Mouse (Mus musculus) midbrain, embryonic 13.5 days (tissue): Measurements from ENCODE around the gene Zfp668. TPM values are rescaled to one million over a fixed set of nuclear protein-coding genes. Genes with fewer than 3 reads are reported as not detected.

ENCODE experiments used
- ATAC-seq: fragments of 200-750 bp; cut with Nextera tagmentation; 2 replicates; pipeline ENCODE4 v1.8.0; 2017; ENCODE audit warnings: mild to moderate bottlenecking, moderate TSS enrichment, moderate library complexity
- H3K27ac ChIP-seq: fragments of 300-500 bp; sonication (generic); 2 replicates; pipeline ENCODE4 v1.5.1; 2015; ENCODE audit warnings: inconsistent platforms, mild to moderate bottlenecking, moderate library complexity
- H3K27me3 ChIP-seq: fragments of 300-500 bp; sonication (generic); 2 replicates; pipeline ENCODE4 v1.6.1; 2015; ENCODE audit warnings: mild to moderate bottlenecking, inconsistent platforms
- H3K36me3 ChIP-seq: fragments of 300-500 bp; sonication (generic); 2 replicates; pipeline ENCODE4 v1.6.1; 2015; ENCODE audit warnings: mild to moderate bottlenecking, inconsistent platforms
- H3K4me1 ChIP-seq: fragments of 300-500 bp; sonication (generic); replicated peaks from 2 replicates; pipeline ENCODE4 v1.6.1; 2015; ENCODE audit warnings: inconsistent platforms
- H3K4me2 ChIP-seq: fragments of 300-500 bp; sonication (generic); replicated peaks from 2 replicates; pipeline ENCODE4 v1.6.1; 2015; ENCODE audit warnings: moderate library complexity, mild to moderate bottlenecking, inconsistent platforms
- H3K4me3 ChIP-seq: fragments of 300-500 bp; sonication (generic); replicated peaks from 2 replicates; pipeline ENCODE4 v1.5.1; 2015; ENCODE audit warnings: mild to moderate bottlenecking, inconsistent platforms
- H3K9ac ChIP-seq: fragments of 300-500 bp; sonication (generic); replicated peaks from 2 replicates; pipeline ENCODE4 v1.6.1; 2015; ENCODE audit warnings: mild to moderate bottlenecking, inconsistent platforms
- H3K9me3 ChIP-seq: fragments of 300-500 bp; sonication (generic); 2 replicates; pipeline ENCODE4 v1.6.1; 2016; ENCODE audit warnings: mild to moderate bottlenecking, inconsistent platforms
- WGBS: fragments of 180-500 bp; shearing (Covaris S2); methylation state at CpG from one replicate; pipeline ENCODE4 v1.1.7; 2015; 5-methylcytosine and 5-hydroxymethylcytosine counted together
- polyA plus RNA-seq: library from polyadenylated mRNA; unstranded; fragments of >200 nt; fragmentation: Nextera tagmentation; extraction: Ambion mirVana; gene quantifications from 2 replicates; pipeline ENCODE4 v1.2.1, GENCODE M21; 2015

Gene Zfp668
- polyA plus RNA-seq, 1 experiment from 2014 or later: 45.6 TPM

DNA sequence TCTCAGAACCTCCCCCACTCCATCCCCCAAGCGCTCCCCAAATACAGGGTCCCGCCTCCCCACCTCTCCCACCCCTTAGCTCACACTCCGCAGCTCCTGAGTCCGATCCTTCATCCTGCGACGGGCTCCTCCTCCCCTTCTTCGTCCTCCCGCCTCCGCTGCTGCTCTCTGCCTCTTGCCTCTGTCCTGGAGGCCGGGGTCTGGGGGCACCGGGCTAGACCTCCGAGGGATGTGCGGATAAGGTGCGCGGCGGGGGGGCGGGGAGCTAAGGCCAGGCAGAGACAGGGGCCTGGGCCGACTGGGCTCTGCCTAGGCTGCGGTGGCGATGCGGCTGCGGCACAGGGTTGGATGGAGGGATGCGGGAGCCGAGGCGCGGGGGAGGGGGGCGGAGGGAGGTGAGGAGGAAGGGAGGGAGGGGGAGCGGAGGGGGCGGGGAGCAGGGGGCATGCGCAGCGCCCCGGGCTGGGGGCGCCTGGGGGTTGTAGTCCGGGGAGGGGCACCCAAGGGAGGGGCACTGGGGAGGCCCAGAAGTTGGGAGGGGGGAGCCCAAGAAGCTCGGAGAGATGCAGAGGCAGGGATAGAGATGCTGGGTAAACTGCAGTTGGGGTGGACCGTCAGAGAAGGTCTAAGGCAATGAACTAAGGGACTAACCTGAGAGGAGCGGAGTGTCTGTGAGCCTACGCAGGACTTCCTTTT lies 52.3 kb downstream of the Zfp668 start, which contains the start of the genes Stx4a and Stx1b:
TSS of gene Stx4a (plus strand) at position 119 of the 696 bp plus-strand sequence.
TSS of gene Stx1b (minus strand) at position 374 of the 696 bp plus-strand sequence.
- Histone ChIP-seq H3K27me3 (no peaks in the 10 kb centered on the region), H3K4me2 (peak within 1 kb of the TSS; percentile 72), H3K4me1 (peaks cover 34% of the 10 kb centered on the region), H3K27ac (peak within 1 kb of the TSS; percentile 90), H3K9ac (peak within 1 kb of the TSS; percentile 88), H3K36me3 (no peaks in the 10 kb centered on the region), H3K4me3 (peak within 1 kb of the TSS; percentile 74), H3K9me3 (no peaks in the 10 kb centered on the region)
- 2% methylated on average over 33 of the region's 38 CpGs for WGBS
- ATAC-seq: peak; percentile 96

DNA sequence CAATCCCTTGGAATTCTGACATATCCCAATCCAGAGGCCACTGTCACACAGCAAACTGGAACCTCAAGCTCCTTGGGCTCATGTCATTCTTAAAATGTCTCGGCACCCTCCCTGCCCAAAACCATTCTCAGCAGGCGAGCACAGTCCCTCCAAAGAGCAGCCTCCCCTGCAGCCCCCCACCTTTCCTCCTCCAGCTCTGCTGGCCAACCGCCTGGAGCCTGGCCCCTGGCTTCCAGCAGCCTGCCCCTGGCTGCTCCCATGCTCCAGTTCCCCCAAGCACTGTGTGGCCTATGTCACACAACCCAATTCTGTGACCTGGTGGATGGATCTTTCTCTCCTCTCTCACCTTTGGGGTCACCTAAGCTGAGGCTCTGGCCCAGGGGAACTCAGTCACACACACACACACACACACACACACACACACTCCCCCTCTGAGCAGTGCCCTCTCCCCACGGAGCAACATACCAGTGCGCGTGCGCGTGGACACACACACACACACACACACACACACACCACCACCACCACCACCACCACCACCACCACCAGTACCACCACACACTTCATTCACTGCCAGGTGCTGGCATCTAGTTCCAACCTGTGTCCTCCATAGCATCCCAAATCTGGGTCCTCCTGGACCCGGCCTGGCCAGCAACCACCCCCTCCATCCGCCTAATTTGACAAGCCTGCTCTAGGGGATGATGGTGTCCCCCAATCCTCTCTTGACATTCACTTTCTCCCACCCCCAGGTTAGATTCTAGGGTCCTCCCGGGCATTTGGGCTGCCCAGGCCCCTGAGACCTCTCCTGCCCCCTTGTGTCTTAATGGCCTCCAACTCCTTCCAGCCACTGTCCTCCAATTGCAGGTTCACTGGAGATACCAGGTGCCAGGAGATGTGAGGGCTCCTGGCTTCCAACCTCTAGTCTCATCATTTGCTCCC lies 53.1 kb downstream of the Zfp668 start:
- Histone ChIP-seq H3K9me3 (no peaks in the 10 kb centered on the region), H3K9ac (peak overlapping the region; percentile 88), H3K4me3 (peak overlapping the region; percentile 74), H3K27me3 (no peaks in the 10 kb centered on the region), H3K36me3 (no peaks in the 10 kb centered on the region), H3K27ac (peak overlapping the region; percentile 90), H3K4me2 (peak overlapping the region; percentile 72), H3K4me1 (peaks cover 34% of the 10 kb centered on the region)
- 63% methylated on average over 11 of the region's 11 CpGs for WGBS
- peak; percentile 68 for ATAC-seq

DNA sequence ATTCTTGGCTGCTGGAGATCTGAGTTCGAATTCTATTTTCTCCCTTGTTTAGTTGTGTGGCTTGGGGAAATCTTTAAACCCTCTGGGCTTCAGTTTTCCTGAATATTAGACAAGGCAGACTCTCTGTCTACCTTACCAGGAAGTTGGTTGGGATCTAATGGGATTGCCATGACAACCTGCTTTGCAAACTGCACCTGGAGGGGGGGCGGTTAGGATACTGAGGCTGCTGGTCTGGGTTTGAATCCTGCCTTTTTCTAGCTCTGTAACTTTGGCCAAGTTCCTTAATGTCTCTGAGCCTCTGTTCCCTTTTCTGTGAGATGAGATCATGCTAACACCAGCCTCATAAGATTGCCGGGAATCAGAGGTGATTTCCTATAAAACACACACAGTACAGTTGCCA lies 54.1 kb downstream of the Zfp668 start:
- Histone ChIP-seq H3K27ac (no peak overlapping the region), H3K9me3 (no peaks in the 10 kb centered on the region), H3K36me3 (0 out of 2 replicates have a peak, but pooled peaks cover 2% of the 10 kb centered on the region), H3K4me3 (no peak overlapping the region), H3K27me3 (no peaks in the 10 kb centered on the region), H3K9ac (no peak overlapping the region), H3K4me2 (peak overlapping the region; percentile 72), H3K4me1 (peaks cover 34% of the 10 kb centered on the region)
- WGBS: 88% methylated on average over 3 of the region's 3 CpGs
- ATAC-seq: no peak

DNA sequence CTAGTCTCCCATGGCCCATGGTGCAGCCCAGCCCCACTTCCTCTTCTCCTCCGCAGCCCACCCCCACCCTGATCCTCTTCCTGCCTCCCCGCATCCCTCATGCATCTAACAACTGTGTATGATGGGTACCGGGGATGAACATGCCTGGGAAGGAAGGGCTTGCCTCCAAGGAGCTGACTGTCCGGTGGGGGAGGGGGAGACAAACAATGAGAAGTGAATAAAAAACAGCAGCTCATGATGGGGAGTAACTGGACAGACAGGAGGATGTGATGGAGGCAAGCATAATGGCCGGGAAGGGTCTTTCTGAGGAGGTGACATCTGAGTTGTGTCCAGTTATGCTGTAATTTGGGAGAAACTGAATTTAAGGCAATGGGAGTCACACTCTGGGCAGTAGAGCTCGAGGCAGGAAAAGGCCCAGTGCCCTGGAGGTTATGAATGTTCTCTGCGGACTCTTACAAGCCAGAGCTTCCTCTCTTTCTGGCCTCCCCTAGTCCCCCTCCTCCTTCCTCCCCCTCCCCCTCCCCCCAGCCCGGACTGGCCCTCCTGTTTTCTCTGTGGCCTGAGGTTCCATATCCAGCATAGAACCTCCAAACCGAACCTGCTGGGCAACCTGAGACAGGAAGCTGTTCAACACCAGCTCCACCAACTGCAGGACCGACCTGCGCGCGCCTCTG lies 55.7 kb downstream of the Zfp668 start:
- ATAC-seq: no peak
- H3K4me1 ChIP-seq: peaks cover 37% of the 10 kb centered on the region
- H3K4me2 ChIP-seq: no peak overlapping the region
- WGBS: 78% methylated on average over 13 of the region's 13 CpGs
- H3K27me3 ChIP-seq: no peaks in the 10 kb centered on the region
- H3K27ac ChIP-seq: no peak overlapping the region
- H3K9ac ChIP-seq: no peak overlapping the region
- 0 out of 2 replicates have a peak, but pooled peaks cover 7% of the 10 kb centered on the region for H3K36me3 ChIP-seq
- no peaks in the 10 kb centered on the region for H3K9me3 ChIP-seq
- no peak overlapping the region for H3K4me3 ChIP-seq

DNA sequence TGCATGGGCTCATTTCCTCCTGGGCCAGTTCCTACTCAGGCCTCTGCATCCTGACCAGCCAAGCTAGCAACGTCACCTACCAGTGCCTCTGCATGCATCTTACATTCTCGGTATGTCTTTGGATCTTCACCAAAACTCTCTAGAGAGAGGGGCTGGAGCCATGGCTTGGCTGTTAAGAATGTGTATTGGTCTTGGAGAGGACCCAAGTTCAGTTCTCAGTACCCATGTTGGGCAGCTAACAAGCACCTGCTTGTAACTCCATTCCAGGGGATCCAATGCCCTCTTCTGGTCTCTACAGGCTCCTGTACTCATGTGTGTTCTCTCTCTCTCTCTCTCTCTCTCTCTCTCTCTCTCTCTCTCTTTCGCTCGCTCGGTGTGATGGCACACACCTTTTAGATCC lies 58.9 kb downstream of the Zfp668 start:
- Histone ChIP-seq H3K4me2 (no peak overlapping the region), H3K4me3 (no peak overlapping the region), H3K27ac (no peak overlapping the region), H3K9me3 (no peaks in the 10 kb centered on the region), H3K36me3 (peaks cover 30% of the 10 kb centered on the region), H3K9ac (no peak overlapping the region), H3K4me1 (peaks cover 19% of the 10 kb centered on the region), H3K27me3 (no peaks in the 10 kb centered on the region)
- 95% methylated on average over 5 of the region's 5 CpGs for WGBS
- no peak for ATAC-seq

DNA sequence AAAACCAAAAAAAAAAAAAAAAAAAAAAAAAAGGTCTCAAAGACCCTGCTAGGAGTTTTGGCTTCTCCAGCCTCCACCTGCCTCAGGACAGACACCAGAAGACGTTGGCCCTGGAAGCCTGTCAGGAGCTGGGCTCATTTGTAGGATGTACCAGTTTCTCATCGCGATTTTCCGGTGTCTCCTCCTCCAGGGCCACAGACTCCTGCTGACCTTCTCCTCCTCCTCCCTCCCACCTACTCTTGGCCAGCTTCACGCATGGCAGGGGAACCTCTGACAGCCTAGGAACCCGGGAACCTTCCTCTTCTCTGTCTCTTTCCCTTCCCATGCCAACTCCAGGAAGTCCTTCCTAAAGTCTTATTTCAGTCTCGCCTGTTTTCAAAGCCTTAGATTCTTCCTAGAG lies 59.6 kb downstream of the Zfp668 start:
- no peak overlapping the region for H3K9ac ChIP-seq
- H3K36me3 ChIP-seq: peaks cover 37% of the 10 kb centered on the region
- no peak overlapping the region for H3K27ac ChIP-seq
- H3K9me3 ChIP-seq: no peaks in the 10 kb centered on the region
- WGBS: 88% methylated on average over 7 of the region's 7 CpGs
- peaks cover 11% of the 10 kb centered on the region for H3K4me1 ChIP-seq
- H3K4me2 ChIP-seq: no peak overlapping the region
- no peak overlapping the region for H3K4me3 ChIP-seq
- ATAC-seq: no peak
- no peaks in the 10 kb centered on the region for H3K27me3 ChIP-seq

DNA sequence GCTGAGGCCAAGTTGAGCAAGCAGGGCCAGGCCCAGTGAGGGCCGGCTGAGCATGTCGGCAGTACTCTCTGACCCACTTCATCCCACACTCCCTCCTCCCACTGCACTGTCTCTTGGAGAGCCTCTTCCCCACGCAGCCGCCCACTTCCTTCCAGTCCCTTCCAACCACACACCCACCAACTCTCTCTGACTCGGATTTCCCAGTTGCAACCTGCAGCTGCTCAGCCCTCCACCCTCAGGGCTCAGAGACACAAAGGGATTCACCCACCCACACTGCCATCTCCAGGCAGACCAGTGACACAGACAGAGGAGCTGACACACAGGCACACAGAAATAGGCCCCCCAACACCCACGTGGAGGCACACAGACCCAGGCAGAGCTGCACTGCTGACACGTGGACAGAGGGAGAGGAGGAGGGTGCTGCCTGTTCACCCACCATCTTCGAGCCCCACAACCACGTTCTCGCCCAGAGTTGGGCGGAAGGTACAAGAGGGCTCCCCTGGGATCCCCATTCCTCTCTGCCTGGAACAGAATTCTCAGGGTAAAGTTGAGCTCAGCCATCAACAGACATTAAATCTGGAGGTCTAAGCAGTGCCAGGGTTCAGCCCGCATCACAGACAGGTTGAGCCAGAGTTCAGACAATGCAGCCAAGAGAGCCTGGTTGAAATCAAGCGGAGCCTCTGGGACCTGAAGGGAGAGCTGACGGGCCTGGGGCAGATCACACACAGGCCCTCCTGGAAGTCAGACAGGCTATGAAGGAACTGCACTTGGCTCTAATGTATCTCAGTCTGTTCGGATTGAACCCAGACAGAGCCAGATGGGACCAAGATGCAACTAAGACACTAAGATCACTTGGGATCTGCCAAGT lies 60.4 kb downstream of the Zfp668 start:
- H3K9ac ChIP-seq: 0 out of 2 replicates have a peak overlapping the region, but pooled peaks have one; percentile 14

DNA sequence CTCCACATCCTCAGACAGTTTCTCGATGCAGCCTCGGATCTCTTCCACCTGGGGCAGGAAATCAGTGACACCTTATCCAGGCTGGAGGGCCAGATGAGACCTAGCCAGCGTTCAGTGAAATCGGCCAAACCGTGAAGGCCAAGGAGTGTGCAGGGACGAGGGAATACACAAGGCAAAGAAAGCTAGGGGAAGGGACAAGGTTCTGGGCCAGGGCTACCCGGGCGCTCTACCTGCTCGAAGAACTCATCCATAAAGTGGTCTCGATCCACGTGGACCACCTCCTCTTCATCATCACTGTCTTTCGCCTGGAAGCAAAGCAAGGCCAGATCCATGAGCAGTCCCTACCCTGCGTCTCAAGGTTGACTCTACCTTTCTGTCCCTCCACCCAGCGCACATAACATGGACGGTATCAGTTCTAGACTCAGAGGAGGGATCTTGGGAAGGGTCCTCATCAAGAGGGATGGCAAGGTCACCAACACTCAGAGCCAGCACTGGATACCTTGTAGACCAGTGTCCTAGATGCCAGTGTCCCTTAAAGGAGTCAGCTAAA lies 61.4 kb downstream of the Zfp668 start:
- no peak overlapping the region for H3K4me2 ChIP-seq
- H3K4me1 ChIP-seq: 0 out of 2 replicates have a peak, but pooled peaks cover 3% of the 10 kb centered on the region
- WGBS: 96% methylated on average over 15 of the region's 15 CpGs
- no peaks in the 10 kb centered on the region for H3K27me3 ChIP-seq
- H3K9ac ChIP-seq: no peak overlapping the region
- no peak overlapping the region for H3K4me3 ChIP-seq
- H3K36me3 ChIP-seq: peaks cover 54% of the 10 kb centered on the region
- H3K9me3 ChIP-seq: no peaks in the 10 kb centered on the region
- no peak overlapping the region for H3K27ac ChIP-seq
- ATAC-seq: no peak

More for the DNA sequence above, 60.4 kb downstream of the Zfp668 start:
- Histone ChIP-seq H3K9me3 (no peaks in the 10 kb centered on the region), H3K4me1 (peaks cover 9% of the 10 kb centered on the region; the same call in 1 of the 2 replicates), H3K27me3 (no peaks in the 10 kb centered on the region), H3K4me2 (no peak overlapping the region), H3K4me3 (no peak overlapping the region), H3K36me3 (peaks cover 45% of the 10 kb centered on the region), H3K27ac (no peak overlapping the region)
- WGBS: 75% methylated on average over 15 of the region's 15 CpGs
- ATAC-seq: no peak

DNA sequence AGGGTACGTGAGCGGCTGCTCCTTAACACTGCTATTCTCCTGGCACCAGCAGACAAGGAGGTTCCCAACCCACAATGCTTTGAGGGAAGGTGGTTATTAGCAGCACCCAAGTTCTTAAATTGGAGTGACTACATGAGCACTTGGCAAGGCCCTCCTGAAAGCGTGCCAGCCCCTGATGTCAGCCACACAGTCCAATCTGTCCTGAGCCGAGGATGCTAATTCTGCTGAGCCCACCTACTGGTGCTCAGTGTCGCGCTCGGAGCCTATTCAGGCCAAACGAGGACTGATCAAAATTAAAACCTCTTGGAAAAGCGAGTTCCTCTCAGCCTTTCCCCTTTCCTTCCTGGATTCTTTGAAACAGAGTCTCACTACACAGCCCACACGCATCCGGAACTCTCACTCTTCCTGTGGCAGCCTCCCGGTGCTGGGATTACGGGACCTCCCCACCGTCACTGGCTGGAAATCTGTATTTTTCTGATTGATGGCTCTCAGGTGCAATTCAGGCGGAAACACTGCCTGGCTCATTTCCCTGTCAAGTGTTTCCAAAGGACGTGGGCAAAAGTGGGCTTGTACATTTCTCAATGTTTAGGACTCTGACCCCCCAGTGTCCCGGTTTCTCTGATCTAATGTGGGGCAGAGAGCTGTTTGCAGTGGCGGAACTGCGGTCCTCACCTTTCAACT lies 62.2 kb downstream of the Zfp668 start:
- WGBS: 85% methylated on average over 19 of the region's 19 CpGs
- no peak overlapping the region for H3K4me2 ChIP-seq

DNA sequence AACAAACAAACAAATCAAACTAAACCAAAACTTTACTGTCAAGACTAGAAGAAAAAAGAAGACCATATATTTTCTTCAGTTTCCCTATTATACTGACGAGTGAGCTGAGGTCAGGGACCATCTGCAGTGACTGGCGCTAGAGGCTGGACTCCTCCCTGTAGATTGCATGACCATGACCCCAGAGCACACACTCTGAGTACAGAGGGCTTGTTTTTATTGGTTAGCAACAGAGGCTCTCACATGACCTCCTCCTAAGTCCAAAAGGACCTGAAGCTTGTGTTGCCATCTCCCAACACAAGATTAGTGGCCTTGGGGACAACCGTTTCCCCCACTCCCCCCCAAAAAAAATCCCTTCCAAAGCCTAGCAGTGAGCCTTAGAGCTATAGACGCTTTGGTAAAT lies 62.8 kb downstream of the Zfp668 start:
- no peak overlapping the region for H3K27ac ChIP-seq
- no peak overlapping the region for H3K4me2 ChIP-seq
- ATAC-seq: no peak

More for the DNA sequence above, 62.2 kb downstream of the Zfp668 start:
- no peak overlapping the region for H3K4me3 ChIP-seq
- no peak overlapping the region for H3K9ac ChIP-seq
- peaks cover 63% of the 10 kb centered on the region for H3K36me3 ChIP-seq
- no peaks in the 10 kb centered on the region for H3K27me3 ChIP-seq
- no peaks in the 10 kb centered on the region for H3K9me3 ChIP-seq
- H3K27ac ChIP-seq: no peak overlapping the region
- ATAC-seq: no peak
- H3K4me1 ChIP-seq: 0 out of 2 replicates have a peak, but pooled peaks cover 3% of the 10 kb centered on the region

More for the DNA sequence above, 62.8 kb downstream of the Zfp668 start:
- 0 out of 2 replicates have a peak, but pooled peaks cover 3% of the 10 kb centered on the region for H3K4me1 ChIP-seq
- peaks cover 68% of the 10 kb centered on the region for H3K36me3 ChIP-seq
- 87% methylated on average over 4 of the region's 4 CpGs for WGBS
- H3K27me3 ChIP-seq: no peaks in the 10 kb centered on the region
- H3K4me3 ChIP-seq: no peak overlapping the region
- no peaks in the 10 kb centered on the region for H3K9me3 ChIP-seq
- H3K9ac ChIP-seq: no peak overlapping the region
